ENCODE assay signal across 25 mouse cellular contexts in genomic region chr19:29201674-29202073, GRCm38 (mm10). TPM values are rescaled to one million over a fixed set of nuclear protein-coding genes. Genes with fewer than 3 reads are reported as not detected.
DNase-seq lines count a peak whose midpoint lies in the region; ATAC-seq and TF ChIP-seq lines count a peak whose summit lies in the region.
"Had no signal": no experiment of that assay in that cellular context is flagged by ENCODE, and none has a peak within 500 bp of the region (broad histone marks: within the 10 kb centered on the region; RNA-seq: fewer than 3 reads in every experiment).

No protein-coding gene starts in this region.

- no peak for TF ChIP-seq CTCF in lung, postnatal 0 days (IDR thresholded peaks at IDR 0.05)
- no peak for TF ChIP-seq CTCF in stomach, postnatal 0 days (IDR thresholded peaks at IDR 0.05; ENCODE audit: low read depth)

- 69% methylated on average over 9 of the region's 9 CpGs for WGBS in lung, postnatal 0 days
- WGBS in stomach, postnatal 0 days: 70% methylated on average over 9 of the region's 9 CpGs

- H3K9me3 ChIP-seq in lung, postnatal 0 days (ENCODE audit: low read length): no peaks in the 10 kb centered on the region
- H3K9me3 ChIP-seq in stomach, postnatal 0 days (ENCODE audit: control insufficient read depth, low read length): no peaks in the 10 kb centered on the region
- H3K9me3 ChIP-seq: embryonic facial prominence, embryonic 10.5 days; hindbrain, embryonic 15.5 days; intestine, embryonic 15.5 days; kidney, embryonic 15.5 days; limb, embryonic 13.5 days; midbrain, embryonic 12.5 days; stomach, embryonic 15.5 days had no signal

- H3K4me2 ChIP-seq in lung, postnatal 0 days (replicated peaks; ENCODE audit: low read depth, low read length): no peak overlapping the region
- no peak overlapping the region for H3K4me2 ChIP-seq in stomach, postnatal 0 days (replicated peaks; ENCODE audit: low read depth)
- H3K4me2 ChIP-seq: heart, embryonic 11.5 days; hindbrain, embryonic 15.5 days; intestine, embryonic 15.5 days; kidney, embryonic 15.5 days; limb, embryonic 13.5 days; liver, embryonic 12.5 days; midbrain, embryonic 12.5 days; stomach, embryonic 15.5 days had no signal

- peak; percentile 11 for DNase-seq in adrenal gland, postnatal 10 days
- DNase-seq in adrenal gland, postnatal 4 days (ENCODE audit: low spot score in 2 of 2): no peak
- DNase-seq in lung, postnatal 0 days (ENCODE audit: low spot score): peak; percentile 31
- no peak for DNase-seq in lung, postnatal 4 days
- DNase-seq in stomach, postnatal 0 days (ENCODE audit: low spot score): no peak
- no peak for DNase-seq in right cerebral cortex, postnatal 14 days
- DNase-seq: adrenal gland, postnatal 36 days; cerebellum, adult 11 months; cerebellum, postnatal 10 days; forebrain, postnatal 0 days; gastrocnemius, postnatal 36 days; kidney, postnatal 4 days; thymus, adult 18-20 months; thymus, postnatal 36 days had no signal

- TF ChIP-seq EP300 in lung, postnatal 0 days (IDR thresholded peaks at IDR 0.05): no peak
- TF ChIP-seq EP300 in stomach, postnatal 0 days (optimal IDR thresholded peaks at IDR 0.05): no peak

- no peak overlapping the region for H3K9ac ChIP-seq in lung, postnatal 0 days (replicated peaks; ENCODE audit: low read depth)
- H3K9ac ChIP-seq in stomach, postnatal 0 days (ENCODE audit: low read length): no peak overlapping the region
- H3K9ac ChIP-seq: forebrain, postnatal 0 days; hindbrain, embryonic 15.5 days; intestine, embryonic 15.5 days; kidney, embryonic 15.5 days; limb, embryonic 13.5 days; liver, embryonic 12.5 days; midbrain, embryonic 12.5 days; stomach, embryonic 15.5 days had no signal

- no peak overlapping the region for H3K27ac ChIP-seq in lung, postnatal 0 days (ENCODE audit: low read length)
- no peak overlapping the region for H3K27ac ChIP-seq in stomach, postnatal 0 days (replicated peaks)
- H3K27ac ChIP-seq: embryonic facial prominence, embryonic 10.5 days; hindbrain, embryonic 15.5 days; intestine, embryonic 15.5 days; kidney, embryonic 15.5 days; limb, embryonic 13.5 days; liver, embryonic 12.5 days; midbrain, embryonic 12.5 days; stomach, embryonic 15.5 days had no signal

- no peaks in the 10 kb centered on the region for H3K36me3 ChIP-seq in lung, postnatal 0 days (ENCODE audit: insufficient read depth, low read length)
- H3K36me3 ChIP-seq in stomach, postnatal 0 days (ENCODE audit: control insufficient read depth, insufficient read depth, low read length): no peaks in the 10 kb centered on the region
- H3K36me3 ChIP-seq: embryonic facial prominence, embryonic 10.5 days; hindbrain, embryonic 15.5 days; intestine, embryonic 15.5 days; kidney, embryonic 15.5 days; limb, embryonic 13.5 days; liver, embryonic 12.5 days; midbrain, embryonic 12.5 days; stomach, embryonic 15.5 days had no signal

- H3K27me3 ChIP-seq in lung, postnatal 0 days (replicated peaks; ENCODE audit: insufficient read depth, low read length): no peaks in the 10 kb centered on the region
- no peaks in the 10 kb centered on the region for H3K27me3 ChIP-seq in stomach, postnatal 0 days (ENCODE audit: control insufficient read depth, insufficient read depth, low read length)
- H3K27me3 ChIP-seq: hindbrain, embryonic 15.5 days; intestine, embryonic 15.5 days; kidney, embryonic 15.5 days; limb, embryonic 13.5 days; liver, embryonic 12.5 days; midbrain, embryonic 12.5 days; stomach, embryonic 15.5 days had no signal

- no peak for ATAC-seq in lung, postnatal 0 days
- peak; percentile 88 for ATAC-seq in granulocyte monocyte progenitor cell, adult 5-6 weeks (replicated peaks; ENCODE audit: poor library complexity, severe bottlenecking)
- no peak for ATAC-seq in stomach, postnatal 0 days (ENCODE audit: low FRiP score, low TSS enrichment)
- ATAC-seq: CD4-positive, CD25-positive, alpha-beta regulatory T cell, adult 4 months; forebrain, postnatal 0 days; intestine, embryonic 15.5 days; liver, embryonic 12.5 days had no signal

- H3K4me1 ChIP-seq in lung, postnatal 0 days (ENCODE audit: insufficient read depth, low read depth, low read length): no peaks in the 10 kb centered on the region
- no peaks in the 10 kb centered on the region for H3K4me1 ChIP-seq in stomach, postnatal 0 days (replicated peaks; ENCODE audit: control insufficient read depth, insufficient read depth)
- H3K4me1 ChIP-seq: embryonic facial prominence, embryonic 10.5 days; hindbrain, embryonic 15.5 days; intestine, embryonic 15.5 days; kidney, embryonic 15.5 days; limb, embryonic 13.5 days; midbrain, embryonic 12.5 days; stomach, embryonic 15.5 days had no signal

- H3K4me3 ChIP-seq in lung, postnatal 0 days (ENCODE audit: low read depth, low read length): no peak overlapping the region
- no peak overlapping the region for H3K4me3 ChIP-seq in stomach, postnatal 0 days (ENCODE audit: low read depth, low read length)
- H3K4me3 ChIP-seq: embryonic facial prominence, embryonic 10.5 days; hindbrain, embryonic 15.5 days; intestine, embryonic 15.5 days; kidney, embryonic 15.5 days; limb, embryonic 13.5 days; liver, embryonic 12.5 days; midbrain, embryonic 12.5 days; stomach, embryonic 15.5 days had no signal

RNA-seq across cellular contexts. Expression of gene Jak2, which starts 50.0 kb away (rescaled TPM):
- total RNA-seq in adrenal gland, postnatal 10 days (2021): 10 to 100 TPM; 17.7 to 20.5 TPM
- total RNA-seq in adrenal gland, postnatal 4 days (2021): 10 to 100 TPM; 25.6 to 25.9 TPM
- 9.6 and 9.9 TPM in 2 replicates for polyA plus RNA-seq in lung, postnatal 0 days (2015; fragmentation: Nextera tagmentation; extraction: Ambion mirVana)
- total RNA-seq in granulocyte monocyte progenitor cell, adult 5-6 weeks (2014; fragmentation: Nextera tagmentation): 25.3 and 27.9 TPM in 2 replicates
- total RNA-seq in granulocyte monocyte progenitor cell, adult 5-6 weeks (2017): 32.6 and 40.6 TPM in 2 replicates
- 6.8 and 7.1 TPM in 2 replicates for polyA plus RNA-seq in stomach, postnatal 0 days (2015; fragmentation: Nextera tagmentation; extraction: Ambion mirVana)

Comparison
In these comparisons a context has a peak if more than half of its experiments do, and no peak if none do; other contexts are left out.
1. DNase-seq: peak in adrenal gland, postnatal 10 days (single experiment) and lung, postnatal 0 days (single experiment); none in adrenal gland, postnatal 4 days (0 of 2), lung, postnatal 4 days (0 of 2), stomach, postnatal 0 days (single experiment) and right cerebral cortex, postnatal 14 days (single experiment).